Mouse (Mus musculus) liver, embryonic 14.5 days (tissue): ENCODE measurements around the gene Haao. TPM values are rescaled to one million over a fixed set of nuclear protein-coding genes. Genes with fewer than 3 reads are reported as not detected.

Experiments used
- ATAC-seq: fragments of 200-750 bp; cut with Nextera tagmentation; 2 replicates; pipeline ENCODE4 v1.8.0; 2017; ENCODE audit warnings: moderate number of reproducible peaks, mild to moderate bottlenecking, moderate library complexity; ENCODE audit not compliant: insufficient read depth
- DNase-seq, 3 experiments: peaks; one replicate each; pipeline ENCODE4 v3.0.0-alpha.2; 2012 to 2013; ENCODE audit warnings: low read depth in 3 of 3, low spot score in 3 of 3
- H3K27ac ChIP-seq: fragments of 300-500 bp; sonication (generic); 2 replicates; pipeline ENCODE4 v1.5.1; 2014; ENCODE audit warnings: moderate library complexity, mild to moderate bottlenecking, control low read depth, inconsistent platforms
- H3K27me3 ChIP-seq: fragments of 300-500 bp; sonication (generic); 2 replicates; pipeline ENCODE4 v1.6.1; 2014; ENCODE audit warnings: mild to moderate bottlenecking, low read length, moderate library complexity; ENCODE audit not compliant: control insufficient read depth, insufficient read depth
- H3K36me3 ChIP-seq: fragments of 300-500 bp; sonication (generic); replicated peaks from 2 replicates; pipeline ENCODE4 v1.6.1; 2014; ENCODE audit warnings: low read depth; ENCODE audit not compliant: control insufficient read depth, insufficient read depth
- H3K4me1 ChIP-seq, 2 experiments: fragments of 200-500 bp in 1 of 2; fragments of 300-500 bp in 1 of 2; sonication (generic) in 1 of 2; replicated peaks; 2 replicates each; pipeline ENCODE4 v1.6.1; 2012 to 2014; ENCODE audit warnings: antibody characterized with exemption in 1 of 2, inconsistent platforms in 1 of 2, low read length in 1 of 2; ENCODE audit not compliant: control insufficient read depth in 2 of 2, insufficient read depth in 2 of 2
- H3K4me2 ChIP-seq: fragments of 300-500 bp; sonication (generic); 2 replicates; pipeline ENCODE4 v1.6.1; 2014; ENCODE audit warnings: low read depth, mild to moderate bottlenecking, control low read depth, moderate library complexity
- H3K4me3 ChIP-seq, 2 experiments: fragments of 200-500 bp in 1 of 2; fragments of 300-500 bp in 1 of 2; sonication (generic) in 1 of 2; 2 replicates each; pipeline ENCODE4 v1.5.1; 2012 to 2014; ENCODE audit warnings: low read depth in 2 of 2, low read length in 2 of 2, mild to moderate bottlenecking in 2 of 2, control low read depth in 1 of 2, inconsistent platforms in 1 of 2, moderate library complexity in 1 of 2; ENCODE audit not compliant: insufficient read depth in 1 of 2
- H3K9ac ChIP-seq: fragments of 300-500 bp; sonication (generic); replicated peaks from 2 replicates; pipeline ENCODE4 v1.6.1; 2014; ENCODE audit warnings: mild to moderate bottlenecking, control low read depth, moderate library complexity
- H3K9me3 ChIP-seq: fragments of 300-500 bp; sonication (generic); 2 replicates; pipeline ENCODE4 v1.6.1; 2016; ENCODE audit warnings: low read length, mixed read lengths; ENCODE audit not compliant: control insufficient read depth
- CTCF ChIP-seq: IDR thresholded peaks from 2 replicates; pipeline ENCODE4 v1.5.1; 2016; ENCODE audit warnings: antibody characterized with exemption, low read depth, control low read depth
- EP300 ChIP-seq: IDR thresholded peaks from 2 replicates; pipeline ENCODE4 v1.6.1; 2016; ENCODE audit warnings: antibody characterized with exemption, low read depth
- WGBS: fragments of 180-500 bp; shearing (Covaris S2); extraction: QIAGEN DNeasy Blood & Tissue Kit; methylation state at CpG from one replicate; pipeline ENCODE4 v1.1.7; 2014; ENCODE audit not compliant: insufficient replicate concordance; 5-methylcytosine and 5-hydroxymethylcytosine counted together
- polyA plus RNA-seq, 2 experiments: library from polyadenylated mRNA; depleted of rRNA in 1 of 2; stranded (reverse) in 1 of 2; unstranded in 1 of 2; fragments of >200 nt; fragmentation: Nextera tagmentation in 1 of 2; extraction: Ambion mirVana in 1 of 2; gene quantifications; 2 replicates each; pipeline versions ENCODE4 v1.2.1 to v1.2.3; 2012 to 2014

Haao gene
- polyA plus RNA-seq, 2 experiments, result 14.2 to 30.5 TPM

GRCm38 (mm10) chr17:83810285-83810684, 37.5 kb downstream of the Haao start:
- DNase-seq (peak; percentile 62 to 69 (median 64)), ATAC-seq (peak; percentile 50)
- Histone ChIP-seq H3K9me3 (no peaks in the 10 kb centered on the region), H3K27me3 (no peaks in the 10 kb centered on the region), H3K27ac (peak overlapping the region; percentile 36), H3K4me3 (peak overlapping the region in 1 of 2 experiments; percentile 15; a peak in 1 of 4 replicates), H3K4me2 (peak overlapping the region; percentile 50), H3K4me1 (peaks cover 31 to 38% of the 10 kb centered on the region in 2 experiments), H3K9ac (peak overlapping the region; percentile 39), H3K36me3 (peaks cover under 1% of the 10 kb centered on the region)
- TF ChIP-seq CTCF (no peak), EP300 (no peak)
- WGBS, result 24% methylated on average over 5 of the region's 5 CpGs

- ATAC-seq, result peak; percentile 90
- WGBS, result 37% methylated on average over 17 of the region's 17 CpGs
- Histone ChIP-seq H3K4me2 (peak overlapping the region; percentile 50), H3K9me3 (no peaks in the 10 kb centered on the region), H3K4me3 (peak overlapping the region; percentile 12 to 17; a peak in 2 of 4 replicates), H3K9ac (peak overlapping the region; percentile 35), H3K36me3 (peaks cover 5% of the 10 kb centered on the region), H3K27ac (peak overlapping the region; percentile 29), H3K4me1 (peaks cover 31 to 38% of the 10 kb centered on the region in 2 experiments), H3K27me3 (no peaks in the 10 kb centered on the region)
- peak; percentile 77 to 85 (median 84) for DNase-seq
- no peak for TF ChIP-seq EP300
- TF ChIP-seq CTCF, result 0 out of 2 replicates have a peak, but pooled peaks have one; percentile 18
Observed at GRCm38 (mm10) chr17:83809197-83809829, 38.5 kb downstream of the Haao start.

GRCm38 (mm10) chr17:83808476-83809098, 39.2 kb downstream of the Haao start:
- H3K27me3 ChIP-seq, result no peaks in the 10 kb centered on the region
- no peak overlapping the region for H3K4me3 ChIP-seq
- DNase-seq (no peak), ATAC-seq (no peak)
- peak overlapping the region; percentile 29 for H3K27ac ChIP-seq
- TF ChIP-seq CTCF (no peak), EP300 (no peak)
- H3K4me1 ChIP-seq, result peaks cover 31 to 38% of the 10 kb centered on the region in 2 experiments
- H3K36me3 ChIP-seq, result peaks cover 5% of the 10 kb centered on the region
- peak overlapping the region; percentile 50 for H3K4me2 ChIP-seq
- WGBS, result 64% methylated on average over 12 of the region's 12 CpGs
- H3K9ac ChIP-seq, result peak overlapping the region; percentile 35
- no peaks in the 10 kb centered on the region for H3K9me3 ChIP-seq

- no peaks in the 10 kb centered on the region for H3K27me3 ChIP-seq
- peak; percentile 34; the same call in 1 of the 2 replicates for ATAC-seq
- TF ChIP-seq EP300 (peak; percentile 34; the same call in 1 of the 2 replicates), CTCF (peak; percentile 94)
- H3K9me3 ChIP-seq, result no peaks in the 10 kb centered on the region
- H3K36me3 ChIP-seq, result peaks cover 5% of the 10 kb centered on the region
- peak; percentile 74 to 82 (median 77) for DNase-seq
- H3K4me1 ChIP-seq, result peaks cover 31 to 36% of the 10 kb centered on the region in 2 experiments
- H3K9ac ChIP-seq, result no peak overlapping the region; the same call in 1 of the 2 replicates
- WGBS, result 60% methylated on average over 11 of the region's 11 CpGs
- no peak overlapping the region for H3K4me3 ChIP-seq
- H3K27ac ChIP-seq, result peak overlapping the region; percentile 29
- no peak overlapping the region for H3K4me2 ChIP-seq
Observed at GRCm38 (mm10) chr17:83807778-83808398, 39.9 kb downstream of the Haao start.

GRCm38 (mm10) chr17:83807345-83807744, 40.4 kb downstream of the Haao start:
- ATAC-seq, result no peak; the same call in 1 of the 2 replicates
- H3K9me3 ChIP-seq, result no peaks in the 10 kb centered on the region
- H3K4me1 ChIP-seq, result peaks cover 31 to 36% of the 10 kb centered on the region in 2 experiments
- no peaks in the 10 kb centered on the region for H3K27me3 ChIP-seq
- 9% methylated on average over 7 of the region's 7 CpGs for WGBS
- no peak overlapping the region for H3K9ac ChIP-seq
- no peak overlapping the region for H3K27ac ChIP-seq
- no peak overlapping the region for H3K4me2 ChIP-seq
- DNase-seq, result no peak
- no peak for TF ChIP-seq EP300
- H3K36me3 ChIP-seq, result peaks cover 5% of the 10 kb centered on the region
- no peak overlapping the region for H3K4me3 ChIP-seq
